Mouse (Mus musculus): ENCODE results near the gene Gm48551.

GRCm38 (mm10) chr10:81389801-81390677 is 5.8 kb downstream of the Gm48551 start:
- TF ChIP-seq HCFC1 (IDR thresholded peaks at IDR 0.05; ENCODE audit: borderline replicate concordance, insufficient read depth, low read length) (no peak), ZC3H11A (IDR thresholded peaks at IDR 0.05; ENCODE audit: borderline replicate concordance, low read depth, low read length) (no peak; the same call in 1 of the 2 replicates)
